Mouse (Mus musculus): Measurements from ENCODE around the gene Tex16.

Gene Tex16

DNA sequence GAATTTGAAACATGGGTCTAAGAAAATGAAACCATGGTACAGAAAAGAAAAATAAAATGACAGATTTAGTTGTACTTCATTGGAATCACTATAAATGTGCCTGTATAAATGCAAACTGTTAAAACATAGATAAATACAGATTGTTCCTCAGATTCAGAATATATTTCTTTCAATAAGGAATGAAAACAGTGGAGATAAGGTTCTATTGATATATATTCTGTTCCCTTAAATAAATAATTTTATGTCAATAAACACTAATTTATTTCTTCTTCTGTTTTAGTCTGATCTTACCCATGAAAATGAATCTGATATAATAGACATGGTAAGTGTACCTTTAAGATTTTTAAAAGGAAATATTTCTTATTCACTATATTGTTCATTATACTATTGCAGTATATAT is at the start of gene Tex16:
Gene Tex16 (plus strand): TSS at position 301 of the 400 bp plus-strand sequence.
- no peak for DNase-seq

DNA sequence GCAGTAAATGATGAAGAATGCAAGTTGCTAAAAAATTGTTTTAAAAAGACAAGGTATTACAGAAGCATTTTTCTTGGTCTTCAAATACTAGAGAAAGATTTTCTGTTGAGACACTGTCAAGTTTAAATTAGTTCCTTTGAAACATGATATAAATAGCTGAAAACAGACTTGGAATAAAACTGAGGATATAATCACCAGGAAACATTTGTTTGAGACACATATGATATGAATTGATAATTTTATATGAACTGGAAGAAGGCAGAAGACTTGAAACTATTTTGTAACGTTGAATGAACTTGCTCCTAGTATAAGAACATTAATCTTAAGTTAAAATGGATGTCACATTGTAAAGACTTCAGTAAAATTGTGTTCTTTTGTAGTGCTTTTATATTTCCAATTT is 11.1 kb upstream of the Tex16 start:
- DNase-seq, result no peak
